Mouse (Mus musculus): ENCODE results near the gene Rhof.

The Rhof gene

GRCm38 (mm10) chr5:123109452-123110203, 22.9 kb downstream of the Rhof start:
- DNase-seq: no peak

GRCm38 (mm10) chr5:123104769-123105168, 27.7 kb downstream of the Rhof start:
- DNase-seq: no peak

- peak; percentile 84 to 91 for DNase-seq
Measured at GRCm38 (mm10) chr5:123103556-123103955, 28.9 kb downstream of the Rhof start.

GRCm38 (mm10) chr5:123102376-123102775, 30.1 kb downstream of the Rhof start:
- no peak for DNase-seq

GRCm38 (mm10) chr5:123098487-123098886, 34.0 kb downstream of the Rhof start:
- DNase-seq: no peak

GRCm38 (mm10) chr5:123096299-123096698, 36.2 kb downstream of the Rhof start:
- DNase-seq: no peak

- DNase-seq: peak in 1 of 2 experiments; percentile 60
Measured at GRCm38 (mm10) chr5:123094238-123094991, 38.1 kb downstream of the Rhof start.

- peak; percentile 56 to 60 for DNase-seq
Measured at GRCm38 (mm10) chr5:123093077-123093633, 39.3 kb downstream of the Rhof start.

- DNase-seq: peak in 1 of 2 experiments; percentile 43
Measured at GRCm38 (mm10) chr5:123090560-123091306, 41.8 kb downstream of the Rhof start.

- DNase-seq: no peak
Measured at GRCm38 (mm10) chr5:123088784-123089183, 43.7 kb downstream of the Rhof start.

GRCm38 (mm10) chr5:123086501-123086900, 46.0 kb downstream of the Rhof start:
- no peak for DNase-seq

- no peak for DNase-seq
Measured at GRCm38 (mm10) chr5:123083340-123084050, 49.0 kb downstream of the Rhof start.

- no peak for DNase-seq
Measured at GRCm38 (mm10) chr5:123080510-123080909, 52.0 kb downstream of the Rhof start.

GRCm38 (mm10) chr5:123080041-123080440, 52.5 kb downstream of the Rhof start:
- DNase-seq: no peak

- DNase-seq: no peak
Measured at GRCm38 (mm10) chr5:123079568-123079967, 52.9 kb downstream of the Rhof start.

- no peak for DNase-seq
Measured at GRCm38 (mm10) chr5:123076419-123077281, 55.8 kb downstream of the Rhof start.

GRCm38 (mm10) chr5:123075576-123076418, 56.7 kb downstream of the Rhof start:
- DNase-seq: peak; percentile 90

GRCm38 (mm10) chr5:123068714-123069113, 63.8 kb downstream of the Rhof start:
- DNase-seq: no peak

GRCm38 (mm10) chr5:123068115-123068514, 64.4 kb downstream of the Rhof start, which contains the start of gene Tmem120b:
TSS of gene Tmem120b (plus strand) at chr5:123068415.
- no peak for DNase-seq

GRCm38 (mm10) chr5:123067395-123067995, 65.0 kb downstream of the Rhof start:
- DNase-seq: no peak
